Mouse (Mus musculus) intestine, embryonic 16.5 days (tissue): Measurements from ENCODE around the gene Dse. TPM values are rescaled to one million over a fixed set of nuclear protein-coding genes. Genes with fewer than 3 reads are reported as not detected.

Source experiments
- ATAC-seq: fragments of 200-750 bp; cut with Nextera tagmentation; 2 replicates; pipeline ENCODE4 v1.8.0; 2017; ENCODE audit warnings: moderate TSS enrichment, moderate library complexity
- H3K27ac ChIP-seq: fragments of 300-500 bp; sonication (generic); 2 replicates; pipeline ENCODE4 v1.5.1; 2014; ENCODE audit warnings: mild to moderate bottlenecking, low read length
- H3K27me3 ChIP-seq: fragments of 300-500 bp; sonication (generic); replicated peaks from 2 replicates; pipeline ENCODE4 v1.6.1; 2014; ENCODE audit warnings: low read length, control low read depth, mixed read lengths; ENCODE audit not compliant: control insufficient read depth, insufficient read depth
- H3K36me3 ChIP-seq: fragments of 300-500 bp; sonication (generic); 2 replicates; pipeline ENCODE4 v1.6.1; 2014; ENCODE audit warnings: low read length, control low read depth; ENCODE audit not compliant: control insufficient read depth, insufficient read depth
- H3K4me1 ChIP-seq: fragments of 300-500 bp; sonication (generic); 2 replicates; pipeline ENCODE4 v1.6.1; 2014; ENCODE audit warnings: low read length, control low read depth, mixed read lengths; ENCODE audit not compliant: control insufficient read depth, insufficient read depth
- H3K4me2 ChIP-seq: fragments of 300-500 bp; sonication (generic); 2 replicates; pipeline ENCODE4 v1.6.1; 2014; ENCODE audit warnings: low read depth, low read length, control low read depth
- H3K4me3 ChIP-seq: fragments of 300-500 bp; sonication (generic); 2 replicates; pipeline ENCODE4 v1.5.1; 2014; ENCODE audit warnings: mild to moderate bottlenecking, low read length
- H3K9ac ChIP-seq: fragments of 300-500 bp; sonication (generic); 2 replicates; pipeline ENCODE4 v1.6.1; 2014; ENCODE audit warnings: low read depth, low read length
- H3K9me3 ChIP-seq: fragments of 300-500 bp; sonication (generic); 2 replicates; pipeline ENCODE4 v1.6.1; 2016; ENCODE audit warnings: low read length, control low read depth; ENCODE audit not compliant: control insufficient read depth
- WGBS: fragments of 180-500 bp; shearing (Covaris S2); extraction: QIAGEN DNeasy Blood & Tissue Kit; methylation state at CpG from one replicate; pipeline ENCODE4 v1.1.7; 2014; 5-methylcytosine and 5-hydroxymethylcytosine counted together
- polyA plus RNA-seq: library from polyadenylated mRNA; unstranded; fragments of >200 nt; fragmentation: Nextera tagmentation; extraction: Ambion mirVana; gene quantifications from 2 replicates; pipeline ENCODE4 v1.2.1, GENCODE M21; 2015

Dse gene
- polyA plus RNA-seq, 1 experiment from 2014 or later = 13.6 TPM

GRCm38 (mm10) chr10:34128391-34128790 is 79.1 kb downstream of the Dse start:
- Histone ChIP-seq H3K4me1 (no peaks in the 10 kb centered on the region; the same call in 1 of the 2 replicates), H3K9me3 (no peaks in the 10 kb centered on the region), H3K27ac (no peak overlapping the region), H3K27me3 (no peaks in the 10 kb centered on the region), H3K9ac (no peak overlapping the region), H3K36me3 (no peaks in the 10 kb centered on the region), H3K4me2 (no peak overlapping the region), H3K4me3 (no peak overlapping the region)
- no peak for ATAC-seq
- WGBS = 71% methylated on average over 6 of the region's 6 CpGs

GRCm38 (mm10) chr10:34127392-34128378 is 79.8 kb downstream of the Dse start, which contains the start of gene Calhm6:
Gene Calhm6 (minus strand): TSS chr10:34127984.
- H3K9ac ChIP-seq = peak within 1 kb of the TSS; percentile 64
- peak; percentile 89 for ATAC-seq

GRCm38 (mm10) chr10:34118421-34118820 is 89.1 kb downstream of the Dse start:
- H3K36me3 ChIP-seq = no peaks in the 10 kb centered on the region
- no peaks in the 10 kb centered on the region for H3K27me3 ChIP-seq
- WGBS = 88% methylated on average over 2 of the region's 2 CpGs
- H3K9ac ChIP-seq = no peak overlapping the region
- ATAC-seq = no peak
- no peaks in the 10 kb centered on the region for H3K9me3 ChIP-seq
- H3K4me3 ChIP-seq = no peak overlapping the region
- H3K27ac ChIP-seq = no peak overlapping the region
- no peak overlapping the region for H3K4me2 ChIP-seq
- no peaks in the 10 kb centered on the region for H3K4me1 ChIP-seq

More at GRCm38 (mm10) chr10:34127392-34128378, 79.8 kb downstream of the Dse start, which contains the start of gene Calhm6:
- Histone ChIP-seq H3K4me3 (peak within 1 kb of the TSS; percentile 61), H3K27ac (no peak within 1 kb of the TSS), H3K27me3 (no peaks in the 10 kb centered on the region), H3K36me3 (no peaks in the 10 kb centered on the region), H3K9me3 (no peaks in the 10 kb centered on the region), H3K4me2 (peak within 1 kb of the TSS; percentile 97), H3K4me1 (no peaks in the 10 kb centered on the region; the same call in 1 of the 2 replicates)
- 16% methylated on average over 44 of the region's 44 CpGs for WGBS

GRCm38 (mm10) chr10:34117770-34118169 is 89.7 kb downstream of the Dse start:
- no peak overlapping the region for H3K4me2 ChIP-seq
- H3K4me1 ChIP-seq = no peaks in the 10 kb centered on the region
- H3K4me3 ChIP-seq = no peak overlapping the region
- no peak for ATAC-seq
- H3K27ac ChIP-seq = no peak overlapping the region
- no peak overlapping the region for H3K9ac ChIP-seq
- no peaks in the 10 kb centered on the region for H3K9me3 ChIP-seq
- no peaks in the 10 kb centered on the region for H3K27me3 ChIP-seq
- H3K36me3 ChIP-seq = no peaks in the 10 kb centered on the region

GRCm38 (mm10) chr10:34117131-34117530 is 90.4 kb downstream of the Dse start:
- Histone ChIP-seq H3K4me3 (no peak overlapping the region), H3K27me3 (no peaks in the 10 kb centered on the region), H3K4me1 (no peaks in the 10 kb centered on the region), H3K9me3 (no peaks in the 10 kb centered on the region), H3K4me2 (no peak overlapping the region), H3K27ac (no peak overlapping the region), H3K9ac (no peak overlapping the region), H3K36me3 (no peaks in the 10 kb centered on the region)
- ATAC-seq = no peak
- 33% methylated on average over 3 of the region's 3 CpGs for WGBS

- 67% methylated on average over 4 of the region's 4 CpGs for WGBS
- no peaks in the 10 kb centered on the region for H3K36me3 ChIP-seq
- ATAC-seq = no peak
These were observed 95.4 kb downstream of the Dse start for GRCm38 (mm10) chr10:34111964-34112738.

GRCm38 (mm10) chr10:34110863-34111465 is 96.6 kb downstream of the Dse start:
- Histone ChIP-seq H3K9me3 (no peaks in the 10 kb centered on the region), H3K4me1 (no peaks in the 10 kb centered on the region), H3K36me3 (no peaks in the 10 kb centered on the region), H3K4me3 (no peak overlapping the region), H3K27me3 (no peaks in the 10 kb centered on the region), H3K4me2 (no peak overlapping the region), H3K9ac (no peak overlapping the region), H3K27ac (no peak overlapping the region)
- 86% methylated on average over 13 of the region's 13 CpGs for WGBS
- ATAC-seq = no peak

More at GRCm38 (mm10) chr10:34111964-34112738, 95.4 kb downstream of the Dse start:
- Histone ChIP-seq H3K9ac (no peak overlapping the region), H3K4me1 (no peaks in the 10 kb centered on the region), H3K4me3 (no peak overlapping the region), H3K9me3 (no peaks in the 10 kb centered on the region), H3K27ac (no peak overlapping the region), H3K4me2 (no peak overlapping the region), H3K27me3 (no peaks in the 10 kb centered on the region)
